Mouse (Mus musculus) liver, embryonic 14.5 days (tissue): ENCODE measurements at regions not wholly inside any gene's neighbourhood (a gene's known extent, or its start where the extent isn't known, plus 50 kb on each side); places are given as distances from the start of the nearest gene placed in this dataset.

ENCODE experiments used
- CTCF ChIP-seq: IDR thresholded peaks from 2 replicates; pipeline ENCODE4 v1.5.1; 2016; ENCODE audit warnings: antibody characterized with exemption, low read depth, control low read depth
- EP300 ChIP-seq: IDR thresholded peaks from 2 replicates; pipeline ENCODE4 v1.6.1; 2016; ENCODE audit warnings: antibody characterized with exemption, low read depth

DNA sequence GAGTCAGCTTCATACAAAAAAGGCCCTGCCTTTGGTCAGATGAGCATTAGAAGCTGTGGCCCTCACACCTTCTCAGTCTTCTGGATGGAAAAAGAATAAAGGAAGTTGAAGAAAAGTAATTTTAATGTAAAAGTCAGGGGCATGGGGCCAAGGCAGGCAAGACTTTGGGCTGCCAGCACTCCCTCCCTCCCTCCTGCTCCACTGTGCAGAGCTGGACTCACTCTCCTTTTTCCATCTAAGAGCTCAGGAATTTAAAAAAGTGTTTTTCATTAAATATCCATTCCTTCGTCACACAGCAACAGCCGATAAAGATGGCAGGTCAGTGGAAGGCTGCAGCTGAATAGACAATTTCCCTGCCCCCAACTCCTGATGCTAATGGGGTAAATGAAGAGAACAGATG, 61.1 kb downstream of the Olfr267 start:
- TF ChIP-seq CTCF (no peak), EP300 (no peak)
